Mouse (Mus musculus): ENCODE data around the gene Hoxc13.

GRCm38 (mm10) chr15:102954192-102955006, 33.5 kb downstream of the Hoxc13 start, which contains the start of gene Hoxc11:
- TF ChIP-seq MAX (IDR thresholded peaks at IDR 0.05; ENCODE audit: low read depth) (no peak), E2F4 (IDR thresholded peaks at IDR 0.05; ENCODE audit: insufficient read depth) (no peak), REST (IDR thresholded peaks at IDR 0.05; ENCODE audit: insufficient read depth, insufficient read length) (no peak), POLR2A (IDR thresholded peaks at IDR 0.05; ENCODE audit: insufficient read length, low read depth) (peak; percentile 68), USF1 (IDR thresholded peaks at IDR 0.05; ENCODE audit: low read depth) (peak; percentile 94), TCF12 (IDR thresholded peaks at IDR 0.05; ENCODE audit: insufficient read depth, poor library complexity, severe bottlenecking) (no peak), MYOD1 (IDR thresholded peaks at IDR 0.05; ENCODE audit: control insufficient read depth in 1 of 3, insufficient read length in 2 of 3, low read depth in 2 of 3) (no peak), MYOG (IDR thresholded peaks at IDR 0.05; ENCODE audit: control insufficient read depth in 1 of 3, insufficient read depth in 1 of 3, insufficient read length in 2 of 3, low read depth in 2 of 3) (no peak), TCF3 (IDR thresholded peaks at IDR 0.05; ENCODE audit: insufficient read length, low read depth) (no peak), POLR2AphosphoS2 (IDR thresholded peaks at IDR 0.05; ENCODE audit: insufficient read length, low read depth) (peak; percentile 85), CEBPB (IDR thresholded peaks at IDR 0.05; ENCODE audit: insufficient read depth, poor library complexity, severe bottlenecking) (no peak)
